Mouse (Mus musculus): ENCODE data around the gene Slc39a7.

DNA sequence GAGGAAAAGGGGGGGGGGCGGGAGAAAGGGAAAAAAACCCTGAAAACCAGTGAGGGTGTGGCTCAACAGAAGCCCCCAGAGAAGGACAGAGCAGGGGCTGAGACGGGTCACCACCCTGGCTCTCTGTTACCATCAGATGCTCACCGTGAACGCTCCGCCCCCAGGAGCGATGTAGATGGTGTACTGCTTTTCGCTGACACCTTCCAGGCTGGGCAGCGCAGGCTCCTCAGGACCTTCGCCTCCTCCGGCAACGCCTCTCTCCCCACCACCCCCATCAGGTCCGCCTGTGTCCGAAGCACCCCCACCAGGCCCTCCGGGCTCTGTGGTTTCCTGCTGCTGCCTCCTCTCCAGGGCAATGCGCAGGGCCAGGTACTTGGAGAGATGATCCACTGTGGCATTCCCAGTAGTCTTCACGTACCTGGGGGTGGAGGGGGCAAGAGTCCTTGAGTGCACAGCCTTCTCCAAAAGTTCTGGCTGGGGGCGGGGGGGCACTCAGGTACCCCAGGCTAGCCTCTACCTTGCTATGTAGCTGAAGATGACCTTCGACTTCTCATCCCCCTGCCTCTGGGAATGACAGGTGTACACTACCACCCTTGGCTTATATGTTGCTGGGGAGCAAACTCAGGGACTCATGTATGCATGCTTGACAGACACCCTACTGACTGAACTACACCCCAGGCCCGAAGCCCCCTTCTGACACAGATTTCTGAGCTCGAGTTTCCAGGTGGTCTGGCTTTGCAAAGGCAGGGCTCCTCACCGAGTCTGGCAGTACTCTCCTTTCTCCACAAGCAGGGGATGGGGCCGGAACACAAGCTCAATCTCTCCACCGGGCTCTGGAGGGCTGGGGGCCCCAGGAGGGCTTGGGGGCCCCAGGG, 9.7 kb downstream of the Slc39a7 start:
- TF ChIP-seq CTCF (IDR thresholded peaks at IDR 0.05; ENCODE audit: borderline replicate concordance, extremely low read depth, insufficient read depth, insufficient read length) (no peak), POLR2A (IDR thresholded peaks at IDR 0.05; ENCODE audit: borderline replicate concordance, extremely low read depth, insufficient read depth, insufficient read length, poor library complexity, severe bottlenecking) (no peak)

All from brain, embryonic 14.5 days (tissue).